8 mouse cellular contexts compared by ENCODE assay signal in the genomic region with DNA sequence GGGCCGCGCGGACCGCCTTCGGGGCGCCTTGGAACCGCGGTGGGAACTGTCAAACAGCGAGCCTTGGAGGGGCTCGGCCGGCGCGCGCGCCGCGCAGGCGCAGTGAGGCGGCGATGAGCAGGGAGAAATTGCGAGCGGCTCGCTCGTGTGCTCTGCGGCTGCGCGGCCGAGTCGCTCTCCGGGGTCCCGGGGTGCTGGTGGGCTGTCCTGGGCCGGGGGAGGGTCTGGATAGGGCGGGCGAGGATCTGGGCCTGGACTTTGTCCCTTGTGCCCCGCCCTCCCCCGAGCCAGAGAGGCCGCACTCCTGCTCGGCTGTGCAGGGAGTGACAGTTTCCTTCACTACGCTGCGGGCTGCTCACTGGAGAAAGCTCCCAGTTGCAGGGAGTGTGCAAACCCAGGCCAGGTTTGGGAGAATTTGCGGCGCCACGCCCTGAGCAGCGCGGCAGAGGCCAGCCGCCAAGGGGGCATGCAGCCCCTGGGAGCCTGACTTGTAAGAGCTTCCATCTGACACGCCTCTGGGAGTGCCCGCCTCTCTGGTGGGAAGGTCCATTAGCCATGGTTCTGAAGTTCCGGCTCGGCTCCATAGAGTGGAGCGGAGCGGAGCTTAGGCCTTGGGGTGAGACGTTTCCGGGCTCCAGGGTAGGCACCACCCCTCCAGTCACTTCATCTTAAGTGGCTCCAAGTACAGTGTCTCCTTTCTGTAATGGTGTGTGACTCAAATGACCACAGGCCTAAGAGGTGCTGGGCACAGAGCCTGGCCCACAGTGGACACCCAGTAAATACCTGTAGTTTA. TPM values are rescaled to one million over a fixed set of nuclear protein-coding genes. Genes with fewer than 3 reads are reported as not detected.
DNase-seq lines count a peak whose midpoint lies in the region; ATAC-seq and TF ChIP-seq lines count a peak whose summit lies in the region.

No protein-coding gene starts in this region.

- H3ac ChIP-seq in myocyte (ENCODE audit: control insufficient read depth, insufficient read length): peak overlapping the region; percentile 45

- no peak for TF ChIP-seq CTCF in intestine, postnatal 0 days (IDR thresholded peaks at IDR 0.05; ENCODE audit: low read depth)
- no peak for TF ChIP-seq CTCF in liver, adult 2 months (IDR thresholded peaks at IDR 0.05; ENCODE audit: low read depth, low read length)

- ATAC-seq in intestine, postnatal 0 days: peak; percentile 70

- peaks cover 23% of the 10 kb centered on the region for H3K36me3 ChIP-seq in intestine, postnatal 0 days (ENCODE audit: control insufficient read depth, insufficient read depth)
- no peaks in the 10 kb centered on the region for H3K36me3 ChIP-seq in liver, adult 2 months (ENCODE audit: control insufficient read depth, insufficient read depth, low read length)
- no peaks in the 10 kb centered on the region for H3K36me3 ChIP-seq in myocyte (ENCODE audit: control insufficient read depth, insufficient read depth)

- peak overlapping the region; percentile 67 for H3K4me3 ChIP-seq in intestine, postnatal 0 days (ENCODE audit: low read depth, low read length)
- H3K4me3 ChIP-seq in liver, adult 2 months (ENCODE audit: insufficient read depth, low read depth, low read length): peak overlapping the region; percentile 79
- peak overlapping the region; percentile 55 for H3K4me3 ChIP-seq in myocyte

- H3K27me3 ChIP-seq in intestine, postnatal 0 days (replicated peaks; ENCODE audit: control insufficient read depth, insufficient read depth, low read length): no peaks in the 10 kb centered on the region
- H3K27me3 ChIP-seq in liver, adult 2 months (ENCODE audit: control insufficient read depth, insufficient read depth, low read length): no peaks in the 10 kb centered on the region
- no peaks in the 10 kb centered on the region for H3K27me3 ChIP-seq in myocyte (ENCODE audit: control insufficient read depth, insufficient read depth, insufficient read length)

- peak; percentile 21; the same call in 1 of the 2 replicates for TF ChIP-seq POLR2A in liver, adult 2 months (IDR thresholded peaks at IDR 0.05; ENCODE audit: extremely low read depth, insufficient read depth, low read length)
- TF ChIP-seq POLR2A in myocyte (IDR thresholded peaks at IDR 0.05; ENCODE audit: insufficient read length, low read depth): peak; percentile 36

- DNase-seq in CD4-positive helper T cell, adult 2 months (ENCODE audit: low read depth, low spot score): peak; percentile 63
- DNase-seq in adrenal gland, postnatal 10 days: peak; percentile 84
- peak; percentile 93 for DNase-seq in embryo, embryonic 9.5 days (ENCODE audit: extremely low spot score)
- DNase-seq in heart, adult 11 months: peak; percentile 99
- DNase-seq in liver, adult 2 months (ENCODE audit: extremely low read depth, low read depth, low spot score): peak; percentile 81
- peak; percentile 66 for DNase-seq in testis, postnatal 14 days (ENCODE audit: low spot score)

- peak overlapping the region; percentile 65 for H3K9ac ChIP-seq in intestine, postnatal 0 days (ENCODE audit: low read depth, low read length)
- peak overlapping the region; percentile 87 for H3K9ac ChIP-seq in liver, adult 2 months (ENCODE audit: low read depth, low read length)

- H3K9me3 ChIP-seq in intestine, postnatal 0 days (ENCODE audit: control insufficient read depth): no peaks in the 10 kb centered on the region

- peaks cover 9% of the 10 kb centered on the region; the same call in 1 of the 2 replicates for H3K79me2 ChIP-seq in liver, adult 2 months (ENCODE audit: control insufficient read depth, insufficient read depth, low read length)
- H3K79me2 ChIP-seq in myocyte (ENCODE audit: control insufficient read depth, insufficient read depth): peaks cover 4% of the 10 kb centered on the region

- H3K27ac ChIP-seq in intestine, postnatal 0 days (ENCODE audit: low read depth, low read length): peak overlapping the region; percentile 90
- peak overlapping the region; percentile 77 for H3K27ac ChIP-seq in liver, adult 2 months (replicated peaks; ENCODE audit: insufficient read depth, low read depth, low read length)

- WGBS in intestine, postnatal 0 days: under 1% methylated on average over 54 of the region's 54 CpGs
- WGBS in liver, adult 2 months: under 1% methylated on average over 54 of the region's 54 CpGs

- 0 out of 2 replicates have a peak, but pooled peaks cover 8% of the 10 kb centered on the region for H3K4me1 ChIP-seq in intestine, postnatal 0 days (replicated peaks; ENCODE audit: control insufficient read depth, insufficient read depth, low read length)
- peaks cover 4% of the 10 kb centered on the region for H3K4me1 ChIP-seq in liver, adult 2 months (ENCODE audit: control insufficient read depth, insufficient read depth, low read length)

- peak overlapping the region; percentile 79 for H3K4me2 ChIP-seq in intestine, postnatal 0 days (replicated peaks; ENCODE audit: low read depth)
- H3K4me2 ChIP-seq in myocyte (ENCODE audit: low read depth): peak overlapping the region; percentile 93

TF ChIP-seq in myocyte, 11 proteins besides CTCF, POLR2A, EP300 and RAD21:
- TF ChIP-seq TCF12 (IDR thresholded peaks at IDR 0.05; ENCODE audit: insufficient read depth, poor library complexity, severe bottlenecking): no peak

RNA-seq across cellular contexts. Expression of a gene that starts 0.7 kb away (rescaled TPM):
- 10 to 100 TPM; 14.5 to 23.6 TPM for total RNA-seq in adrenal gland, postnatal 10 days (2021)
- 39.5 and 41.5 TPM in 2 replicates for polyA plus RNA-seq in intestine, postnatal 0 days (2015; fragmentation: Nextera tagmentation; extraction: Ambion mirVana)
- total RNA-seq in liver, adult 2 months (2014; rRNA removed): 8.9 and 11.2 TPM in 2 replicates
- 44.8 and 47.3 TPM in 2 replicates for polyA plus RNA-seq in liver, adult 2 months (2012; rRNA removed)
- 15.7 TPM for polyA plus RNA-seq in myocyte (2012; fragmentation: generic; extraction: Trizol)

RNA-seq across cellular contexts. Expression of a gene that starts 22.8 kb away (rescaled TPM):
- 100 to 1,000 TPM; 317 to 355 TPM for total RNA-seq in adrenal gland, postnatal 10 days (2021)
- polyA plus RNA-seq in intestine, postnatal 0 days (2015; fragmentation: Nextera tagmentation; extraction: Ambion mirVana): 46.1 and 46.4 TPM in 2 replicates
- 9.2 and 24.3 TPM in 2 replicates for total RNA-seq in liver, adult 2 months (2014; rRNA removed)
- 65.2 and 92.6 TPM in 2 replicates for polyA plus RNA-seq in liver, adult 2 months (2012; rRNA removed)
- 42.2 TPM for polyA plus RNA-seq in myocyte (2012; fragmentation: generic; extraction: Trizol)

RNA-seq across cellular contexts. Expression of a gene that starts 23.1 kb away (rescaled TPM):
- total RNA-seq in adrenal gland, postnatal 10 days (2021): 100 to 1,000 TPM; 152 to 170 TPM
- 70.9 and 71.4 TPM in 2 replicates for polyA plus RNA-seq in intestine, postnatal 0 days (2015; fragmentation: Nextera tagmentation; extraction: Ambion mirVana)
- total RNA-seq in liver, adult 2 months (2014; rRNA removed): 18.3 and 25.1 TPM in 2 replicates
- 48.9 and 54.3 TPM in 2 replicates for polyA plus RNA-seq in liver, adult 2 months (2012; rRNA removed)
- 151 TPM for polyA plus RNA-seq in myocyte (2012; fragmentation: generic; extraction: Trizol)

RNA-seq across cellular contexts. Expression of a gene that starts 28.7 kb away (rescaled TPM):
- 100 to 1,000 TPM in 1 of 2 experiments, 10 to 100 TPM in 1; 97.5 to 111 TPM for total RNA-seq in adrenal gland, postnatal 10 days (2021)
- 12.6 TPM in 2 replicates for polyA plus RNA-seq in intestine, postnatal 0 days (2015; fragmentation: Nextera tagmentation; extraction: Ambion mirVana)
- total RNA-seq in liver, adult 2 months (2014; rRNA removed): 30.7 and 37.2 TPM in 2 replicates
- polyA plus RNA-seq in liver, adult 2 months (2012; rRNA removed): 46.5 and 52.2 TPM in 2 replicates
- polyA plus RNA-seq in myocyte (2012; fragmentation: generic; extraction: Trizol): 13.6 TPM

RNA-seq across cellular contexts. Expression of a gene that starts 33.6 kb away (rescaled TPM):
- total RNA-seq in adrenal gland, postnatal 10 days (2021): 10 to 100 TPM; 70.9 to 89.7 TPM
- polyA plus RNA-seq in intestine, postnatal 0 days (2015; fragmentation: Nextera tagmentation; extraction: Ambion mirVana): 38.1 TPM in 2 replicates
- 23.3 and 23.5 TPM in 2 replicates for total RNA-seq in liver, adult 2 months (2014; rRNA removed)
- polyA plus RNA-seq in liver, adult 2 months (2012; rRNA removed): 50.0 and 62.0 TPM in 2 replicates
- polyA plus RNA-seq in myocyte (2012; fragmentation: generic; extraction: Trizol): 73.7 TPM

Comparison
In these comparisons a context has a peak if more than half of its experiments do, and no peak if none do; other contexts are left out.
1. Peak in every context shown above with its lines: DNase-seq, ATAC-seq, H3K4me3 ChIP-seq and H3K27ac ChIP-seq.